In genomic region chr17:45629861-45630694, GRCm38 (mm10) we compare ENCODE assay signal across 8 mouse cellular contexts. TPM values are rescaled to one million over a fixed set of nuclear protein-coding genes. Genes with fewer than 3 reads are reported as not detected.
DNase-seq lines count a peak whose midpoint lies in the region; ATAC-seq lines count a peak whose summit lies in the region.

No protein-coding gene starts in this region.

- 3% methylated on average over 34 of the region's 34 CpGs for WGBS in hindbrain, embryonic 14.5 days

- DNase-seq in MN1 (ENCODE audit: low spot score): peak; percentile 81
- DNase-seq in cerebellum, postnatal 10 days: peak; percentile 92 to 94
- DNase-seq in frontal cortex, postnatal 36 days (ENCODE audit: low spot score in 2 of 2): peak; percentile 59 to 71
- peak; percentile 78 for DNase-seq in hindbrain, embryonic 14.5 days (ENCODE audit: low spot score)
- DNase-seq in left cerebral cortex, adult 11 months (ENCODE audit: low spot score): peak; percentile 57
- peak; percentile 59 for DNase-seq in lung, postnatal 25 days (ENCODE audit: low spot score)
- peak; percentile 52 for DNase-seq in retina, postnatal 7 days (ENCODE audit: low read depth, low spot score)
- DNase-seq in urinary bladder, postnatal 25 days (ENCODE audit: low spot score): peak; percentile 47

- peak; percentile 85 for ATAC-seq in hindbrain, embryonic 14.5 days (ENCODE audit: low FRiP score)

- H3K4me1 ChIP-seq in hindbrain, embryonic 14.5 days (replicated peaks; ENCODE audit: control insufficient read depth, insufficient read depth, low read length): peaks cover 10% of the 10 kb centered on the region

- H3K36me3 ChIP-seq in hindbrain, embryonic 14.5 days (replicated peaks; ENCODE audit: control insufficient read depth, insufficient read depth): no peaks in the 10 kb centered on the region

- H3K9ac ChIP-seq in hindbrain, embryonic 14.5 days: peak overlapping the region; percentile 61

- H3K9me3 ChIP-seq in hindbrain, embryonic 14.5 days (ENCODE audit: control insufficient read depth, low read length): no peaks in the 10 kb centered on the region

- H3K4me3 ChIP-seq in hindbrain, embryonic 14.5 days (replicated peaks; ENCODE audit: low read length): peak overlapping the region; percentile 42

- peak overlapping the region; percentile 91 for H3K4me2 ChIP-seq in hindbrain, embryonic 14.5 days (replicated peaks)

- H3K27ac ChIP-seq in hindbrain, embryonic 14.5 days: peak overlapping the region; percentile 83

- H3K27me3 ChIP-seq in hindbrain, embryonic 14.5 days (ENCODE audit: control insufficient read depth, insufficient read depth, low read length): no peaks in the 10 kb centered on the region

RNA-seq across cellular contexts. Expression of gene Mymx, which starts 28.2 kb away (rescaled TPM):
- polyA plus RNA-seq in hindbrain, embryonic 14.5 days (2014; fragmentation: Nextera tagmentation; extraction: Ambion mirVana): not detected in 2 replicates

RNA-seq across cellular contexts. Expression of gene Capn11, which starts 29.0 kb away (rescaled TPM):
- 2.3 TPM in 1 of 2 replicates, not detected in the other for polyA plus RNA-seq in hindbrain, embryonic 14.5 days (2014; fragmentation: Nextera tagmentation; extraction: Ambion mirVana)

RNA-seq across cellular contexts. Expression of gene Slc29a1, which starts 30.7 kb away (rescaled TPM):
- polyA plus RNA-seq in hindbrain, embryonic 14.5 days (2014; fragmentation: Nextera tagmentation; extraction: Ambion mirVana): 41.5 and 42.7 TPM in 2 replicates

RNA-seq across cellular contexts. Expression of gene Mrpl14, which starts 56.0 kb away (rescaled TPM):
- polyA plus RNA-seq in hindbrain, embryonic 14.5 days (2014; fragmentation: Nextera tagmentation; extraction: Ambion mirVana): 116 and 132 TPM in 2 replicates

RNA-seq across cellular contexts. Expression of gene Tmem63b, which starts 56.6 kb away (rescaled TPM):
- polyA plus RNA-seq in hindbrain, embryonic 14.5 days (2014; fragmentation: Nextera tagmentation; extraction: Ambion mirVana): 114 and 116 TPM in 2 replicates

Comparison
In these comparisons a context has a peak if more than half of its experiments do, and no peak if none do; other contexts are left out.
1. Peak in every context shown above with its lines: DNase-seq, ATAC-seq, H3K4me3 ChIP-seq and H3K27ac ChIP-seq.